Mouse (Mus musculus): ENCODE measurements around the gene Ppfia2.

Ppfia2 gene

DNA sequence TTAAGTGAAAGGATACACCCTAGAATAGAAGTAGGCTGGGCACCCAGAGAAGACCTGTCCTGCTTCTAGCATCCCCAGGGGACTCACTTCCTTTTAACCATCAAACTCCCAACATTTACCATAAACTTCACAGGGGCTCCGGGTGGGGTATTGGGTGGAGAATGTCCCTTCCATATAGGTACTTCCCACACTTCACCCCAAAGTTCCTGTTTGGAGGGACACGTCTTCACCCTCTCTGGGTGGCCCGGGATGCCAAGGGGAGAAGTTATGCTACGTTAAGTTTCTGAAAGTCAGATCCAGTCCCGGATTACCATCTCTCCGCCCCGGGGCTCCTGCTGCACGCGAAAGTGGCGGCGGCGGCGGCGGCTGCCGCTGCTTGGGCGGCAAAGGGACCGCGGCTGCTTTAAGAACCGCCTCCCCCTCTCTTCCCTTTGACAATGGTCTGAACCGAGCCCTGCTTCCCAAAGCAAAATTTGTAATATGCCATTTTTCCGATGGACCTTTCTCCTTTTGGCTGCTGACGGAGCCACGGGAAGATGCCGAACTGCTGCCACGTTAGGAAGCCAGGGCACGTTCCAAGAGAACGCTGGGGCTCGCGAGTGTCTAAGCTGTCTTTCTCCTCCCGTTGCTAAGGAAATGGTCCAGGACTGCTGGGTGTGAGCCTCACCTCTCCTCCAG is at the start of gene Ppfia2:
TSS of gene Ppfia2 (plus strand) at position 485 of the 678 bp plus-strand sequence.
- peak; percentile 61 for DNase-seq (ENCODE audit: extremely low spot score, low spot score)

DNA sequence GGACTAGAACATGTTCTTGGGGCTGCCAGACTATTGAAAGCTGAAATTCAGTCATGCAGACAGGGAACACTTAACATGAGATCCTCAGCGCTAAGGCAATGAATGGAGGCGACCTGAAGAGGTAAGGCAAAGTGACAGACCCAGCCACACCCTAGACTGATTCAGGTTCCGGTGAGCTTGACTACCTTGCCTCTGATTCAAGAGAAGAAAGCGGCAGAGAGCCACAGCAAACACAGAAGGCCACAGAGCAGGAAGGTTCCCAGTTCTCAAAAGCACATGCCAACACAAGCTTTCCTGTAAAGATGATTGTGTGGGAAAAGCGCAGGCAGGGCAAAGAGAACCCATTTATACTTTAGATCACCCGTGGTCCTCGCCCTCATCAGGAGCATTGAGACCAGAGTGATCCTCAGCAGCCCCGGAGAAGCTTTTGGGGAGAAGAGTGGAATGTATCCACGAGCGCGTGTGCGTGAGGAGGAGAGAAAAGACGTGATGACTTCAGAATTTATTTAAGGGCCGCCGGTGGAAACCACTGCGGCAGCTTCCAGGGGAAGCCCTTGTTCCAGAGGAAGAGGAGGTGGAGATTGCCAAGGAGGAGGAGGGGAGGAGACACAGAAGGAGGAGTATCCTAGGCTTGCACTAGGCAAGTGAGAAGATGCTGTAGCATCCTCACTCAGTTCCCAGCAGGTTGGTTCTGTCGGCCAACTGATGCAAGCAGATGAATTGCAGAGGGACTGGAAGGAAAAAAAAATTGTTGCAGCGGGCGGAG is 1.0 kb upstream of the Ppfia2 start:
- peak; percentile 42 for DNase-seq (ENCODE audit: extremely low spot score, low spot score)

DNA sequence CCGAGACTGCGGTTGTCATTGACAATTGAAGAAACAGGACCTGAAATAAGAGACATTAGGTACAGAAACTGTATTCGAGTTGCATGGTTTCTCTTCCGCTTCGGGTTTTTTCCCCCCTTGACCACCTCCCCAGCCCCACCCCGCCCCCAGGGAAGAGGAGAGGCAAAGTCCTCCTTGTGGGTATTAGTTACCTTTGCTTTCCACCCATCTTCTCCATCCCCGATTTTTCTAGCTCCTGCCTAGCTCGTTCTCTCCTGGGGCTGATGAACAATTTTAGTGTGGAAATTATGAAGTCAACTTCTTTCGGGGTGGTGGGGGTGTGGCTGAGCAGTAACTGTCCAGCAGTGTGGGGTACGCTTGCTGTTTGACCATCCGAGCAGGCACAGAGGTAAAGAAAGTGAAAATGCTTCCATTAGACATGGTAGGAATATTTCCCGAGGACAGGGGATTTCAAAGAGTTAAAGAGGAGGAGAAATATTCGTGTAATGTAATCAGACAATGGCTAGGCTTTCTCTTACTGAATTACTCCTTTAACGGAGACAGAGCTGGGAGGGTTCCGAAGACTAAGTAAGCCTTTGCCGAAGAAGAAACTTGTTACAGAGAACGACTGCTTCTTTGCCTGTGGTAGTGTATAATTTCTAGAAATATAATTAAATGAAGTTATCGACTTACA is 530 bp downstream of the Ppfia2 start:
- DNase-seq (ENCODE audit: extremely low spot score, low spot score), result no peak

DNA sequence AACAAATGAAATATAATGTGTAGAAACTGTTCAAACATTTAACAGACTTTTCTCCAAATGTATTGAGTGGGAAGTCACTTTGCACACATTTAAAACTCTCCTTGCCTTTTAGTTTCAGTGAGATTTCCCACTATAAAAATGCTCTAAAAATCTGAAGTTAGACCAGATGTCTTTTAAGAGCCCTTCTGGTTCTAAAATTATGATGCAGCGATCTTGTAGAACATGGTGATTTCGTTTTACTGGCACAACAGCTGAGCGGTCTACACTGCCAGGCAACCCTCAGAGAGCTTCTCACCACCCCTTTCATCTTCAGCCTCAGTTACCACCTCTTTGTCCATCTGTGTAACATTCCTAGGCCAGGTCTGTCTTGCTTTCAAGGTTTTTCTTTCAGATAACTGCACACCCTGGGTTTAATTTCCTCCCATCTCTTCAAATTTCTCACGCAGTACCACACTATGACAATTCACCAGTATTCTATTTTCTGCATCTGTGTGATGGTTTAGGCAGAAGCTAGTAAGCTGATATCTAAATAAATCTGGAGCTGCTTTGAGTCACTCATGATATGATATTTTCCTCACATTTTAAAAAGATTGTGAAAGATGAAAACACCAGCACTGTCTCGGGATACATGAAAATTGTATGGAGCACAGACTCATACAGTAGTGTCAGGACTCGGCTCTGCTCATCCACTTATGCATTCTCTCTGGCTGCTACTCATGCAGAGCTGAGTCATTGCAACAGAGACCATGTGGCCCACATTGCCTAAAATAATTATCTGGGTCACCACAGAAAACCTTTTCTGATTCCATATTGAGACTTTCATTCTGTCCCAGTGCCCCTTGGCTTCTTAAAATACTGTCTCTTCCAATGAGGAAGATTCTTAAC is 39.4 kb downstream of the Ppfia2 start:
- no peak for DNase-seq (ENCODE audit: extremely low spot score, low spot score)

DNA sequence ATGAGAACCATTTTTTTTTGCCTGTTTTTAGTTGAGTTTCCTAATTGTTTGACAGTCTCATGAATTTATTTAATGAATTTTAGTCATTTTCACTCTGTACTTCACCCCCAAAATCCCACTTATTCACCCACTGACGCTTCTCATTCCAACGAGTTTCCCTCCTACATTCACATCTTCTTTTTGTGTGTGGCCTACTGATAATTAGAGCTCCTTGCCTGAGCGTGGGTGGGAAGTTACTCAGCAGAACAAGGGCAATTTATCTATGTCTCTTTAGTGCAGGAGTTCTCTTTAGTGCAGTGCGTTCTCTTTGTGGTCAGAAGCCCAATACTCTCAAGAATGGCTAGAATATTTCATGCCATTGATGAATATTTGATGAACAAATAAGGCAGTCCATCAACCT is 95.9 kb downstream of the Ppfia2 start:
- DNase-seq (ENCODE audit: extremely low spot score, low spot score), result no peak

DNA sequence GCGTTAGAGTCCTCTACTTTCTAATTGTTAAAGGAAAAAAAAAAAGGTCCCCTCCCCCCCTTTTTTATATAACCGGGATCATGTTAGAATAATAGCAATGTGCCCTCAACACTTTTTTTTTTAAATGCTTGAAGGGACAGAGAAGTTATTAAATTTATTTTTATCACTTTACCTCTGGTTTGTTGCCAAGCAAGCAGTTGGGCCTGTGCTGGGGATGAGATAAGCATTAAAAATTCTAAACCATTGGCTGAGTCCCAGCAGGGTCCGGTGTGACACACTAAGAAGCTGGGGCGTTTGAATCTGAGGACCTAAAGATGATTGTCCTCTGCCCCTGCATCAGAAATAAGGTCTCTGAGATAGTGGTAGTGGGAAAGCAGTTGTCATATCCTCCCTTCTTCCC is 114.9 kb downstream of the Ppfia2 start:
- no peak for DNase-seq (ENCODE audit: extremely low spot score, low spot score)

DNA sequence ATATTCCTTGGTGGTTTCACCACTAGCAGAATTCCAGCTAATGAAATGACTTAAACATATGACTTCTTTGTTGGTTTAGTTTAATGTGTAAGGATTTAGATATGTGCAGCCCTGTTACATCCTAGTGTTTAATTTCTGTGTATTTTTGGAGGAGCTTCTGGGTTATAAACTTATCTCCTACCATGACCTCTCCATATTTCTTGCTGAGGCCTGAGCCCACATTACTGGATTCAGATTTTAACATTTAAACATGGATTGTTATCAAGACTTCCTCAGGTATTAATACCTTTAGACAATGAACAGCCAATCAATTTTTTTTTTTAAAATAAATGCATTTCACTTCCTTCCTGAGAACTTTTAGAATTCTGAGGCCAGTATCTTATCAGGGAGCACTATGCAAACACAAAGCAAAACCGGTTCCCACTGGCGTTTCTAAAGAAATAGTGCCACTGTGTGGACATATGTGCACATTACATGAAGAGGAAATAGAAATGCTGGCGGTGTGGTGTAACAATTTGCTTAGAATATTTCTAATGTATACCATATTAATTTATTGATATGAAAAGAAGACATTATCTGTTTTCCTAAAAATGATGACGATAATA is 115.4 kb downstream of the Ppfia2 start:
- DNase-seq (ENCODE audit: extremely low spot score, low spot score), result no peak

DNA sequence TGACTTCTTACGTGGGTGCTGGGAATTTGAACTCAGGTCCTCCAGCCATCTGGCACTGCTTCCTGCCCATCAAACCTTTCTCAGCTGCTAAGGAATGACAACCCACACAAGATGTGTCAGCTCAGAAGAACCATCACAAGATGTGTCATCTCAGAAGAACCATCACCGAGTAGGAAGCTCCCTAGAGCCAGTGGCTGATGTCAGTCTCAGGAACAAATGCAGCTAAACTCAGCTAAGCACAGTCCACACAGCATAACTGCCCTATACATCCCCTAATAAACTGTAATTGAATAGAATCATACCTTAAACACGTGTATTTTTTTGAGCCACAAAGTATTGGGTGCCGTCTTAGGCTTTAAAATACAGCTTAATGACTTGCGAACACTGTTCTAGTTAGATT is 117.7 kb downstream of the Ppfia2 start:
- no peak for DNase-seq (ENCODE audit: extremely low spot score, low spot score)

DNA sequence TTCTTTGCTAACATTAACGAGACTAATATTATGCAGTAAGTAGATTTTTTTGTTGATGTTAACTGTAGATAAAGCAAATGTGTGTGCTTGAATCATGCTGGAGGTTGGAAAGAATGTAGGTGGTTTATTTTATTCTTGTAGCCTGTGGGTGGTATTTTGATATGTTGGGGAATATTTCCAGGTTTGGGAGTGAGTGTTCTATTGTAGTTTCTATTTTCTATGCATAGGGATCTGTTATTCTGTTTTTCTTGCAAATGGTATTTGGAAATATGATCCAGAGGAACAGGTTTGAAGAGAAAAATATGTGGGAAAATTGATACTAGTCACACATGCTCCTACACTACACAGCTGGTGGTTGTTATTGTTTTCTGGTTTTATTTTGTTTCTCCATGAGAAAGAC is 120.8 kb downstream of the Ppfia2 start:
- DNase-seq (ENCODE audit: extremely low spot score, low spot score), result no peak

DNA sequence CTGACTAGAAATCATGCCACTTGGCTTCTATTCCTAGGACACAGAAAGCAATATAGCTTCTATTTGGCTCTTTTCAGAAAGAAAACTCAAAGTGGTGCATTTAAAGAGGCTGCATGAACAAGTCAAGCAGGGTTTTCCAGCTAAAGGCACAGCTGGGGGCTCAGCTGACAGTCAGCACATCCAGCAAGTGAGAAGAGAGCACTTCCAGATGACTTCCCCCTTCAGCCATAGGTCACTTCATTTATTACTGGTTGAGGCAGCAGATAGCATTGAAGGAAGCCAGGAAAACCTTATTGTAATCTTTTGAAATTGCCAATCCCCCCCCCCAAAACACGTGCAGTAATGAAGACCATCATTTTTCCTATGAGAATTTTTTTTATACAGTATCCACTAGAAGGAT is 126.8 kb downstream of the Ppfia2 start:
- DNase-seq (ENCODE audit: extremely low spot score, low spot score), result no peak

DNA sequence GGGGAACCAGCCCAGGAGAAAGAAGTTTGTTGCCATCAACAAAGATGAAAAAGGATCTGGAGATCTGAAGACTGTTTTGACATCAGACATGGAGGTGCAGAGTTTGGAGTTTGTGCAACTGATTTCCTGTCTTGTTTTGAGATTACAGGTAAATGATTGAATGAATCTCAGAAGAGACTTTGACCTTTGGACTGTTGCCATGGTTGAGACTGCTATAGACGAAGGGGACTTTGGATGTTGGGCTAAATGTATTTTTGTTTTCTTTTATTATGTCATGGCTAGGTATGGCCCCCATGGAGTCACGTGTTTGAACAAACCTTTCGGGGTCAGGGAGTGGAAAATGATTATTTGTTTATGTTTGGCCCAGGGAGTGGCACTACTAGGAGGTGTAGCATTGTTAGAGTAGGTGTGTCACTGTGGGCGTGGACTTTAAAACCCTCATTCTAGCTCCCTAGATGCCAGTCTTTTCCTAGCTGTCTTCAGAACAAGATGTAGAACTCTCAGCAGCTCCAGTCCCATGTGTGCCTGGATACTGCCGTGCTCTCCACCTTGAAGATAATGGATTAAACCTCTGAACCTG is 133.3 kb downstream of the Ppfia2 start:
- DNase-seq (ENCODE audit: extremely low spot score, low spot score), result no peak

DNA sequence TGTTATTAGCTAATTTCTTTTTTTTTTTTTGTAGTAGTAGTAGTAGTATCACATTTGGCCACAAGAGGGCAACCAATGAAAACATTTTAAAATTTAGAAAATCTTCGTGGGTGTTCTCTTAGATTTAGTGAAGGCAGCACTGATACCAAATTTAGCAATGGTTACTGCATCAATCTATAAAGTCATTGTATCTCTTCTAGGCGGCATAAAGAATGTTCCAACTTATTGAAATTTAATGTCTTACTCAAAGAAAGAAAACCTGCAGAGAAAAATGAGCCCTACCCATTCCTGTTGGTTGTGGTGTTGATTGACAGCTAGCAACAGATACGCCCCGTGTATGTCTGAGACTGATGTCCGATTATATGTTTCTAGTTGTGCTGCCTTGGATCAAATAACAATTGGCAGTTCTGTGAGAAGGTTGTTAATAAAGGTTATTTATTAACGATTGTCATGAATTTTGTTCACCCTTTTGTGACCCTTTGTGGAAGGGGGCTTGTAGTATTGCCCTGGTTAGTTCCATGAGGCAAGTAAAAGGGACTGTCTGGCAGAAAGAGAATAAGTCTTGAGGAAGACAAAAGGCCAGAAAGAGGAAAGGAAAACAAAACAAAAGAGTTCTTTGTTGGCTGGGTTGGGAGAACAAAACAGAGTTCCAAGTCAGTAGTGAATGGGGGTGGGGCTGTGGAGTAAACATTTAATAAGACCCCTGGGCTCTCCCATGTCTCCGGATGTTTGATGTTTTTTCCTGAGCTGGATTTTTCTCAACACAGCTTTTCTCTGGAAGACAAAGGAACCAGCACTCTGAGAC is 139.2 kb downstream of the Ppfia2 start:
- DNase-seq (ENCODE audit: extremely low spot score, low spot score), result peak; percentile 21

DNA sequence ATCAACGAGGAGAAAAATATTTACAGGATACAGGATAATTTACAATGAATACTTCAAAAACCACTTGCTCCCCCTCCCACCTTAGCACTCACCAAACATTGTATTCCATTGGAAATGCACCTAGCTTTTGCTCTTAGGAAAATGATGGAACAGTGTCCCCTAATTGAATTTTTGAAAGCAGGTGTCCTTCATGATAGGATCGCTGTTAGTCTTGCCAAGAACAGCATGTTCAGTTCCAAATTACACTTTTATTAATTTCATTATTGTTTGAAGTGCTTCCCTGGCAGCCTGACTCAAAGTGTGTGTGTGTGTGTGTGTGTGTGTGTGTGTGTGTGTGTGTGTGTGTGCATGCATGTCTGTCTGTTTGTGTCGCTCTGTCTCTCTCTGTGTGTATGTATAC is 140.1 kb downstream of the Ppfia2 start:
- no peak for DNase-seq (ENCODE audit: extremely low spot score, low spot score)

DNA sequence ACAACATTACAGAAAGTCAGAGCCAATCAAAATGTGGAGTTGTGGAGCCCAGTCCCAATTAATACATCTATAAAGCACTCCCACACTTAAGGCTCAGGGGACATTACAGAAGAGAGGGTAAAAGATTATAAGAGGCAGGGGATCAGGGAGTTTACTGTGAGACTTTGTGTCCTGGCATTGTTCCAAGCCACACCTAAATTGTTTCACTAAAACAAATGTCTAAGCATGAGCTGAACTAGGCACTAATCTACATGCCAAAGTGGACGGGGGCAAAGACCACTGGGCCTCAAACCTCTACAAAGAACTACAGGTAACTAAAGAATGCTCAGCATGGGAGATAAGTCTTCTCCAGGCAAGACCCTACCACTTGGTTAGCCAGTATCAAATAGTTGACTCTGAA is 148.1 kb downstream of the Ppfia2 start:
- DNase-seq (ENCODE audit: extremely low spot score, low spot score), result no peak

DNA sequence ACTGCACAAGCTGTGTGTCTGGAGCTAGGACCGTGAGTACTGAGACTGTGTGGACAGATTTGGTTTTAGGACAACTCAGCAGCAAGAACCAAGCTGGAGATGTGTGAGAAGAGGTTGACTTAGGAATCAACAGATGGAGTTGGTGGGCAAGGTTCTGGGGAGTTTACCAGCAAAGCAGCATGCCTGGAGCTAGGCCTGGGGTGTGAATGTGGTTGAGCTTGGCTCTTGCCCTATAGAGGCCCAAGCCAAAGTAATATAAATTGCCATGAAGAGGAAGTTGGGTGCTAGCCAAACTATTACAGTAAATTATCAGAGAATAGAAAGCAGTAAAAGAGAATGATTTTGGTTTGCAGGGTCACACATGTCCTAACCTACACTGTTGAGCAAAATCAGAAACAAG is 150.8 kb downstream of the Ppfia2 start:
- no peak for DNase-seq (ENCODE audit: extremely low spot score, low spot score)

DNA sequence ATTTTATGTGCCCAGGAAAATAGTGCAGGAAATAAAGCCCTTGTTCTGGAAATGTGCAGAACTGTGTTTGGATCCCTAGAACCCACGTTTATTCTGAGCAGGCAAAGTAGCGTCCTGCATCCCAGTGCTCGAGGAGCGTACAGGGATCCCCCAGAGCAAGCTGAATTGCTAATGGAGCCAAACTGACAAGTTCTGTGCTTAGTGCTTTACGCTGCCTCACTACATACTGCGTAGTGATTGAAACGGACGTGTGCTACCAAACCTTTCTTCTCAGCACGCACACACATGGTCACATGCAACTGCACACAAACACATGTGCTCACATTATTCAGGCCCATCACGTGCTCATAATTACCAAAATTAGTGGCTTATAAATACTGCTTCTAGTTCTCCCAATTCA is 153.2 kb downstream of the Ppfia2 start:
- DNase-seq (ENCODE audit: extremely low spot score, low spot score), result no peak

DNA sequence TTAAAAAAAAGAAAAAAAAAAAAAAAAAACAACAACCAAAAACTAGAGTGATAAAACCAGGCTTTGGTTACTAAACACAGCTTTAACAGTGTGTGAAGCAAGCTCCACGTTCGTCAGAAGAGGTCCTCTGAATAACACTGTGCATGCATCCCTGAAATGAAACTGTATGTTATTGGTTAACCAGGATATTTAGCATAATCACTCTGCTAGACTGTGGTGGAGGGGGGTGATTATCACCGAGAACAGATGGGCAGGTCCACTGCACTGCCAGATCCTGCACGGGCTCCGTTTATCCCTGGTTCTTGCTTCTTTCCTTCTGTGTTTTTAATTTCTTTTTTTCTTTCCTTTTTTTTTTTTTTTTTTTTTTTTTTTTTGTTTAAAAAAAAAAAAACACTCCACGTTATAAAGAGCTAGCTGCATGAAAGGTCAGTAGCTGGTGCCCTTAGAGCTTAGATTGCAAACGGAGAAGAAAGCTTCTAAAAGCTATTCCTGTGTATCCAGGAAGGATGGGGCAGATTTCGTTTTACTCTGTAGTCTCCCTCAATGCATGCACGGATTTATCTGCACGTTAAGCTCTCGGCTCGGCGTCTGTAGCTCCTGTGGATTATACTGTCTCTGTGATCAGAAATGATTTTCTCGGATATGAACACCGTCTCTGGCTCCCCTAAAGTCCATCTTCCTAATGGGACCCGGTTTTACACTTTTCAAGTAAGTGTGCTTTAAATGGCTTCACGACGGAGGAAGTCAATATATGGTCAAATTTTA is 162.2 kb downstream of the Ppfia2 start:
- DNase-seq (ENCODE audit: extremely low spot score, low spot score), result no peak

DNA sequence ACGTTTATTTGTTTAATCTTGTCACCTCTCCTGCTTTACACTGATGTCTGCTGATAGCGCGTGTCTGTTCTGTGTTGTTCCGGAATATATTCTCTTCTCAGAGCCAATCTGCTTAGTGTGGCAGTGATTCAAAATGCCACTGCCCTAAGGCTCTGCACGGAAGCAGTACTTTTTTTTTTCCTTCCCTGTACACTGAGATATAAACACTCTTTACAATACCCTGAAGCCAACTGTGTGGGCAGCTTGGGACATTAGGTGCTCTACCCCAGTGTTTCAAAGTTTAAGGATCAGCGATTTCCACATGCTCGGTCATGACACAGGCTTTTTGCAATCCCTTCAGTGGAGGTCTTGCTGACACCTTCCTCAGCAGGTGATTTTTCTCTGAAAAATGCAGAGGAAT is 163.8 kb downstream of the Ppfia2 start:
- no peak for DNase-seq (ENCODE audit: extremely low spot score, low spot score)

DNA sequence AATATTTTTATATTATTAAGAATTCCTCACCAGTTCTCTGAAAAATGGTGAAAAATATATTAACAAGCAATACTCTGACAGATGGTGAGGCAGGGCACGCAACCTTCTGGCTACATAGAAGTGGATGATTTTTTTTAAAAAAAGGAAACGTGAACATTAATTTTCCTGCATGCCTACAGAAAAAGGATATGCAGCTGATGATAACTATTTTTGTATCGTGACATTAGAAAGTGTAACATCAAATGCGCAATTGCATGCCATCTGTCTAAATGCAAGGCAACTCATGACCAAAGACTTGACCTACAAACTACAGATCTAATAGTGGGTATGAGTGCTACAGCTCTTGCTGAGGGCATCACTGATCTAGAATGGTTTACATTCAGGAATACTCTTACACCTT is 182.1 kb downstream of the Ppfia2 start:
- no peak for DNase-seq (ENCODE audit: extremely low spot score, low spot score)

Data from neural tube, embryonic 10.5 days (tissue).